Mouse (Mus musculus): Measurements from ENCODE around the gene Ttc3.

DNA sequence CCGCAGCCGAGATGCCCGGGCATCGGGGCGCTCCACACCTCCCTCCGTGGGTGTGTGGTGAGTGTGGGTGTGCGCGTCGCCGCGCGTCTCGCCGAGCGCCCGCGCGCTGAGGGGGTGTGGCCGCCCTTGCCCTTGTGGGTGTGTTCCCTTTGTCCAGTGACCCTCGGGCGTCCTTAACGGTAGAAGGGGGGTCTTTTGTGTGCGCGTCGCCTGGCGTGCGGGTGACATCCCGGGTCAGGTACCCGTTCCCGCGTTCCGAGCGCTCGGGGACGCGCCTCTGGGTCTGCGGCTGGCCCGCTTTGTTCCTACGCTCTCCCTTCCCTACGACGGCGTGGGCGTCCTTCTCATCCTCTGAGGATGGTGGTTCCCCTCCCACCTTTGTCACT, 490 bp downstream of the Ttc3 start:
- TF ChIP-seq CTCF (IDR thresholded peaks at IDR 0.05; ENCODE audit: control insufficient read depth, insufficient read depth, insufficient read length) (no peak), MYOD1 (IDR thresholded peaks at IDR 0.05; ENCODE audit: control insufficient read depth, insufficient read length, low read depth) (no peak), MYOG (IDR thresholded peaks at IDR 0.05; ENCODE audit: control insufficient read depth, extremely low read depth, insufficient read length) (no peak)

Measured in C2C12 (cell line).